Mouse (Mus musculus) urinary bladder, adult 18-20 months (tissue): ENCODE measurements around the gene Vmn2r67.
"Not testable (repeated sequence)": the region's sequence is repeated elsewhere in the genome, so short reads cannot be mapped to it uniquely, and the experiment has no call there.

Experiments used
- DNase-seq, 2 experiments: peaks; one replicate each; pipeline ENCODE4 v3.0.0; 2022; ENCODE audit warnings: low spot score in 2 of 2, mixed read lengths in 2 of 2

Vmn2r67 gene

DNA sequence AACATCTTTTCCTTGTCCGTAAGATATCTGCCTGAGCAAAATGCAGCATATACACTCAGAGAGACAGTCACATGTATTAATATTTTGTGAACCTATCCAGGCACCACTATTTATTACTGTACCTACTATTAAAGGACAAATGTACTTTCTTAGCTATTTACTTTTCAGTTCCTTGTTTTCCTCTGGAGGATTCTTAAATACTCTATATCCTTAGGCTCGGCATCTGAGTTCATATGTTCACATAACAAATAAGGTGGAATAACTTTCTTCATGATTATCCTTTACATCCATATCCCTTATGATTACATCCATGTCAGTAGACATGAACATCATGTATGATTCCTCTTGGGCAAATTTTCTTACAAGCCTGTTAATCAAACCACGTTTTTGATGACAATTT lies at the start of gene Vmn2r67:
Vmn2r67 (minus strand) TSS at position 101 of the 400 bp plus-strand sequence.
- no peak for DNase-seq

DNA sequence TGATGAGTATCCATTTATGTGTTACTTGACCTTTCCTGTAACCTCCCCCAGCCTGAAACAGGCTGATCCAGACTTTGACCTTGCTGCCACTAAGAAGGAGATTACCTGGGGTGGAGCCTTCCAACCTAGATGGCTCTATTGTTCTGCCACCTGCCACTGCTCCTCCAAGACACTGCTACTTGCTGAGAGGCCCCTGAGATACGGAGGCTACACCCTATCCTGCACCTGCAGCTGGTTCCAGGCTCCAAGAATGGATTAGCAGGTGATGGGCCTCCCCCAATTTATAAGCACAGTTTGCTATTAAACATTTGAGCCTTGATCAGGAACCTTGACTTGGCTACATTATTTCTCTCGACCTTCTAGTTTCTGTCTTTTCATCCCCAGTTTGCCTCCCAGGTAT lies 51.3 kb downstream of the Vmn2r67 start:
- DNase-seq, result not testable (repeated sequence)
